9 mouse cellular contexts compared by ENCODE assay signal in genomic region chr9:120020285-120020890, GRCm38 (mm10). TPM values are rescaled to one million over a fixed set of nuclear protein-coding genes. Genes with fewer than 3 reads are reported as not detected.
DNase-seq lines count a peak whose midpoint lies in the region; ATAC-seq lines count a peak whose summit lies in the region.
"Had no signal": no experiment of that assay in that cellular context is flagged by ENCODE, and none has a peak within 500 bp of the region (broad histone marks: within the 10 kb centered on the region; RNA-seq: fewer than 3 reads in every experiment).

No protein-coding gene starts in this region.

- no peaks in the 10 kb centered on the region for H3K36me3 ChIP-seq in forebrain, embryonic 11.5 days (ENCODE audit: control insufficient read depth, insufficient read depth, low read length)
- no peaks in the 10 kb centered on the region for H3K36me3 ChIP-seq in forebrain, embryonic 15.5 days
- H3K36me3 ChIP-seq in embryonic facial prominence, embryonic 10.5 days (replicated peaks), result no peaks in the 10 kb centered on the region
- peaks cover 38% of the 10 kb centered on the region for H3K36me3 ChIP-seq in heart, embryonic 15.5 days

- H3K27ac ChIP-seq in forebrain, embryonic 11.5 days (ENCODE audit: low read depth, low read length), result no peak overlapping the region
- H3K27ac ChIP-seq in forebrain, embryonic 15.5 days (replicated peaks), result no peak overlapping the region
- H3K27ac ChIP-seq in embryonic facial prominence, embryonic 10.5 days (replicated peaks), result no peak overlapping the region
- H3K27ac ChIP-seq in heart, embryonic 15.5 days, result peak overlapping the region; percentile 96

- H3K4me2 ChIP-seq in forebrain, embryonic 11.5 days (ENCODE audit: low read depth, low read length, severe bottlenecking), result no peak overlapping the region
- no peak overlapping the region for H3K4me2 ChIP-seq in forebrain, embryonic 15.5 days (replicated peaks)
- H3K4me2 ChIP-seq in heart, embryonic 15.5 days, result peak overlapping the region; percentile 63

- DNase-seq in forebrain, embryonic 11.5 days (ENCODE audit: low spot score), result peak; percentile 82
- peak; percentile 87 for DNase-seq in adrenal gland, postnatal 10 days
- peak; percentile 73 for DNase-seq in embryonic facial prominence, embryonic 10.5 days (ENCODE audit: low spot score)
- DNase-seq in layer of hippocampus, adult 9-10 months (ENCODE audit: low spot score), result peak; percentile 81
- peak; percentile 88 for DNase-seq in lung, postnatal 36 days
- DNase-seq in spleen, adult 12 weeks (ENCODE audit: low spot score), result peak; percentile 52

- 47% methylated on average over 7 of the region's 7 CpGs for WGBS in forebrain, embryonic 11.5 days
- 42% methylated on average over 7 of the region's 7 CpGs for WGBS in forebrain, embryonic 15.5 days
- 50% methylated on average over 7 of the region's 7 CpGs for WGBS in embryonic facial prominence, embryonic 10.5 days
- WGBS in heart, embryonic 15.5 days, result 23% methylated on average over 7 of the region's 7 CpGs

- ATAC-seq in forebrain, embryonic 11.5 days (replicated peaks; ENCODE audit: low FRiP score), result no peak
- ATAC-seq in forebrain, embryonic 15.5 days (replicated peaks), result no peak
- no peak for ATAC-seq in heart, embryonic 15.5 days (replicated peaks; ENCODE audit: insufficient number of reproducible peaks, insufficient read depth, low FRiP score, low read depth)

- H3K4me3 ChIP-seq in forebrain, embryonic 11.5 days (ENCODE audit: low read depth, low read length), result no peak overlapping the region
- no peak overlapping the region for H3K4me3 ChIP-seq in forebrain, embryonic 15.5 days
- H3K4me3 ChIP-seq in embryonic facial prominence, embryonic 10.5 days, result no peak overlapping the region
- peak overlapping the region; percentile 35 for H3K4me3 ChIP-seq in heart, embryonic 15.5 days
- H3K4me3 ChIP-seq: megakaryocyte, embryonic 14.5 days had no signal

- H3K4me1 ChIP-seq in forebrain, embryonic 11.5 days (replicated peaks; ENCODE audit: control insufficient read depth, insufficient read depth, low read length), result 0 out of 2 replicates have a peak, but pooled peaks cover 1% of the 10 kb centered on the region
- H3K4me1 ChIP-seq in forebrain, embryonic 15.5 days, result peaks cover 6% of the 10 kb centered on the region; the same call in 1 of the 2 replicates
- peaks cover 26% of the 10 kb centered on the region for H3K4me1 ChIP-seq in embryonic facial prominence, embryonic 10.5 days
- H3K4me1 ChIP-seq in heart, embryonic 15.5 days (replicated peaks), result peaks cover 67% of the 10 kb centered on the region

- no peak overlapping the region for H3K9ac ChIP-seq in forebrain, embryonic 11.5 days (ENCODE audit: low read length)
- H3K9ac ChIP-seq in forebrain, embryonic 15.5 days (replicated peaks), result no peak overlapping the region
- H3K9ac ChIP-seq in heart, embryonic 15.5 days, result peak overlapping the region; percentile 49

- no peaks in the 10 kb centered on the region for H3K27me3 ChIP-seq in forebrain, embryonic 11.5 days (ENCODE audit: control insufficient read depth, insufficient read depth, low read length)
- no peaks in the 10 kb centered on the region for H3K27me3 ChIP-seq in forebrain, embryonic 15.5 days
- no peaks in the 10 kb centered on the region for H3K27me3 ChIP-seq in embryonic facial prominence, embryonic 10.5 days (replicated peaks; ENCODE audit: low read depth, poor library complexity, severe bottlenecking)
- H3K27me3 ChIP-seq in heart, embryonic 15.5 days, result no peaks in the 10 kb centered on the region

- no peaks in the 10 kb centered on the region for H3K9me3 ChIP-seq in forebrain, embryonic 11.5 days (ENCODE audit: control insufficient read depth, low read length)
- H3K9me3 ChIP-seq in forebrain, embryonic 15.5 days, result no peaks in the 10 kb centered on the region
- no peaks in the 10 kb centered on the region for H3K9me3 ChIP-seq in embryonic facial prominence, embryonic 10.5 days
- no peaks in the 10 kb centered on the region for H3K9me3 ChIP-seq in heart, embryonic 15.5 days (replicated peaks)
- H3K9me3 ChIP-seq: megakaryocyte, embryonic 14.5 days had no signal

RNA-seq across cellular contexts. Expression of gene Xirp1, which starts 3.0 kb away (rescaled TPM):
- not detected in 2 replicates for polyA plus RNA-seq in forebrain, embryonic 11.5 days (2014; fragmentation: Nextera tagmentation; extraction: Ambion mirVana)
- not detected in 2 replicates for polyA plus RNA-seq in forebrain, embryonic 15.5 days (2015; fragmentation: Nextera tagmentation; extraction: Ambion mirVana)
- total RNA-seq in adrenal gland, postnatal 10 days (2021), result 1 to 10 TPM; 3.1 to 7.4 TPM
- polyA plus RNA-seq in embryonic facial prominence, embryonic 10.5 days (2016; fragmentation: Nextera tagmentation; extraction: Ambion mirVana), result 0.04 and 0.38 TPM in 2 replicates
- polyA plus RNA-seq in heart, embryonic 15.5 days (2015; fragmentation: Nextera tagmentation; extraction: Ambion mirVana), result 45.2 and 51.0 TPM in 2 replicates

RNA-seq across cellular contexts. Expression of gene Csrnp1, which starts 35.9 kb away (rescaled TPM):
- polyA plus RNA-seq in forebrain, embryonic 11.5 days (2014; fragmentation: Nextera tagmentation; extraction: Ambion mirVana), result 1.5 and 1.6 TPM in 2 replicates
- 1.6 and 2.0 TPM in 2 replicates for polyA plus RNA-seq in forebrain, embryonic 15.5 days (2015; fragmentation: Nextera tagmentation; extraction: Ambion mirVana)
- total RNA-seq in adrenal gland, postnatal 10 days (2021), result 10 to 100 TPM; 11.9 to 24.0 TPM
- 3.1 and 4.8 TPM in 2 replicates for polyA plus RNA-seq in embryonic facial prominence, embryonic 10.5 days (2016; fragmentation: Nextera tagmentation; extraction: Ambion mirVana)
- 6.9 and 8.2 TPM in 2 replicates for polyA plus RNA-seq in heart, embryonic 15.5 days (2015; fragmentation: Nextera tagmentation; extraction: Ambion mirVana)

RNA-seq across cellular contexts. Expression of gene Cx3cr1, which starts 49.3 kb away (rescaled TPM):
- 3.7 and 3.9 TPM in 2 replicates for polyA plus RNA-seq in forebrain, embryonic 11.5 days (2014; fragmentation: Nextera tagmentation; extraction: Ambion mirVana)
- 6.6 and 6.9 TPM in 2 replicates for polyA plus RNA-seq in forebrain, embryonic 15.5 days (2015; fragmentation: Nextera tagmentation; extraction: Ambion mirVana)
- 1 to 10 TPM; 2.4 to 3.8 TPM for total RNA-seq in adrenal gland, postnatal 10 days (2021)
- 5.3 and 6.1 TPM in 2 replicates for polyA plus RNA-seq in embryonic facial prominence, embryonic 10.5 days (2016; fragmentation: Nextera tagmentation; extraction: Ambion mirVana)
- 7.5 and 10.0 TPM in 2 replicates for polyA plus RNA-seq in heart, embryonic 15.5 days (2015; fragmentation: Nextera tagmentation; extraction: Ambion mirVana)

Comparison
In these comparisons a context has a peak if more than half of its experiments do, and no peak if none do; other contexts are left out.
1. RNA of gene Xirp1, which starts 3.0 kb away (polyA plus RNA-seq): 45.2 to 51.0 TPM in heart, embryonic 15.5 days; 0.04 to 0.38 TPM in embryonic facial prominence, embryonic 10.5 days, not detected in forebrain, embryonic 15.5 days and not detected in forebrain, embryonic 11.5 days; every median in the first group is over 10 times any median in the second.
2. Peak in every context shown above with its lines, with median percentiles within 50 percentile points of each other: DNase-seq.